In the genomic region with DNA sequence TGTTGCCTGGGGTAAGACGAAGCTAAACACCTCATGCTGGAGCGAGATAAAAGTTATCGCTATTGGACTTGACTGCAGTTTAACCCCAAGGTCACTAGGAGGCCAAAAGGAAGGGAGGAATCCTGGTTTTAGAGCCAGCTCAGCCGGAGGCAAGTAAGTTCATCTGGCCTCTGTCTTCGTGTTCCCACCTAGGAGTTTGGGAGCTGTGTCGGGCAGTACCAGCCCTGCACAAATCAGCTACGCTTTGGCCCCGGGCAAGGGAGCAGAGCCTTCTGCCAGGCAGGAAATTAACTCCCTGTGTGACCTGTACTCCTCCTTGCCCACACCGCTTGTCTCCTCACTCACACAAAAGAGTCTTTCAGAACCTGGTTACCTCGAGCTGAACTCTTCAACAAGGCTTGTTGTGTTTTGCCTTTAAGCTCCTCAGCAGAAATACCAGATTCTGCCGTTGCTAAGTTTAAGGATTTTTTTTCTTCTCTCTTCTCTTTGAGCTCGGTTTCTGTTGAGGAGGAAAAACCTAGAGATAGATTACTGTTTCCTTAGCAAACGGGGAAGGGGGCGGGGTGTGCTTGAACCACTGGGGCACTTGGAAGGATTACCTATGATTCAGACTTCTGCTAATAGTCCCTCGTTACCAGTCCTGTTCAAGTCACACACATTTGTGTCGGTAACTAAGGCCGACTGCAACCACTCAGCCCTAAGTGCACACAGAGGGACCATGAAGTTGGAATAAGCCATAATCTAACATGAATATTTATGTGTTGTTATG, we compare ENCODE assay signal across 8 mouse cellular contexts. TPM values are rescaled to one million over a fixed set of nuclear protein-coding genes. Genes with fewer than 3 reads are reported as not detected.
DNase-seq lines count a peak whose midpoint lies in the region; ATAC-seq lines count a peak whose summit lies in the region.

A gene (minus strand): TSS at position 548 of the 769 bp plus-strand sequence.

- peak within 1 kb of the TSS; percentile 21; the same call in 1 of the 2 replicates for H3K27ac ChIP-seq in heart, embryonic 15.5 days

- H3K4me2 ChIP-seq in heart, embryonic 15.5 days, result peak within 1 kb of the TSS; percentile 21; the same call in 1 of the 2 replicates

- H3K27me3 ChIP-seq in heart, embryonic 15.5 days, result no peaks in the 10 kb centered on the region
- no peaks in the 10 kb centered on the region for H3K27me3 ChIP-seq in megakaryocyte, embryonic 14.5 days (replicated peaks)

- H3K4me1 ChIP-seq in heart, embryonic 15.5 days (replicated peaks), result peaks cover 11% of the 10 kb centered on the region; the same call in 1 of the 2 replicates
- H3K4me1 ChIP-seq in megakaryocyte, embryonic 14.5 days, result peaks cover 65% of the 10 kb centered on the region

- H3K4me3 ChIP-seq in heart, embryonic 15.5 days, result no peak within 1 kb of the TSS
- H3K4me3 ChIP-seq in megakaryocyte, embryonic 14.5 days (replicated peaks), result peak within 1 kb of the TSS; percentile 78

- H3K9ac ChIP-seq in heart, embryonic 15.5 days, result no peak within 1 kb of the TSS

- peak; percentile 62 for ATAC-seq in heart, embryonic 15.5 days (replicated peaks; ENCODE audit: insufficient number of reproducible peaks, insufficient read depth, low FRiP score, low read depth)

- no peaks in the 10 kb centered on the region; the same call in 1 of the 2 replicates for H3K9me3 ChIP-seq in heart, embryonic 15.5 days (replicated peaks)
- H3K9me3 ChIP-seq in megakaryocyte, embryonic 14.5 days, result peaks cover 18% of the 10 kb centered on the region

- peak; percentile 24 for DNase-seq in left cerebral cortex, postnatal 4 days
- DNase-seq in left cerebral cortex, adult 18-20 months (ENCODE audit: low spot score in 2 of 2), result no peak
- DNase-seq in embryo, embryonic 11 days, result peak; percentile 64
- DNase-seq in large intestine, adult 2 months (ENCODE audit: low read depth, low spot score), result no peak
- no peak for DNase-seq in right cerebral cortex, adult 2 months (ENCODE audit: low spot score in 2 of 2)
- no peak for DNase-seq in left cerebral cortex, adult 9 months (ENCODE audit: low spot score in 2 of 2)

- 31% methylated on average over 17 of the region's 17 CpGs for WGBS in heart, embryonic 15.5 days
- WGBS in large intestine, adult 2 months, result 16% methylated on average over 17 of the region's 17 CpGs

- no peaks in the 10 kb centered on the region for H3K36me3 ChIP-seq in heart, embryonic 15.5 days
- peaks cover 24% of the 10 kb centered on the region for H3K36me3 ChIP-seq in megakaryocyte, embryonic 14.5 days (replicated peaks; ENCODE audit: low read length)

- intact Hi-C loops in left cerebral cortex, postnatal 4 days (cut with DNase I), result no loop called here

RNA-seq across cellular contexts. Expression of the gene that starts here (rescaled TPM):
- 10 to 100 TPM; 18.0 to 22.1 TPM for total RNA-seq in left cerebral cortex, postnatal 4 days (2021)
- 1 to 10 TPM; 5.4 to 5.8 TPM for total RNA-seq in left cerebral cortex, adult 18-20 months (2021)
- polyA plus RNA-seq in heart, embryonic 15.5 days (2015; fragmentation: Nextera tagmentation; extraction: Ambion mirVana), result 4.4 and 5.5 TPM in 2 replicates
- 10.9 and 18.4 TPM in 2 replicates for polyA plus RNA-seq in large intestine, adult 2 months (2012; rRNA removed)
- 0.77 and 1.1 TPM in 2 replicates for polyA plus RNA-seq in megakaryocyte, embryonic 14.5 days (2012; ENCODE audit: insufficient read depth, low replicate concordance)

Comparison
In these comparisons a context has a peak if more than half of its experiments do, and no peak if none do; other contexts are left out.
1. DNase-seq: peak in left cerebral cortex, postnatal 4 days (single experiment) and embryo, embryonic 11 days (single experiment); none in left cerebral cortex, adult 18-20 months (0 of 2), large intestine, adult 2 months (single experiment), right cerebral cortex, adult 2 months (0 of 2) and left cerebral cortex, adult 9 months (0 of 2).